Mouse (Mus musculus) heart, postnatal 4 days (tissue): ENCODE data around the gene Fastkd3. TPM values are rescaled to one million over a fixed set of nuclear protein-coding genes. Genes with fewer than 3 reads are reported as not detected.

Source experiments
- DNase-seq: peaks from one replicate; pipeline ENCODE4 v3.0.0; 2021
- total RNA-seq, 2 experiments: library from RNA; stranded (reverse); gene quantifications; 2 replicates each; pipeline ENCODE4 v1.2.3; 2021

Fastkd3 gene
- 10 to 100 TPM; 10.2 to 12.3 TPM for total RNA-seq

DNA sequence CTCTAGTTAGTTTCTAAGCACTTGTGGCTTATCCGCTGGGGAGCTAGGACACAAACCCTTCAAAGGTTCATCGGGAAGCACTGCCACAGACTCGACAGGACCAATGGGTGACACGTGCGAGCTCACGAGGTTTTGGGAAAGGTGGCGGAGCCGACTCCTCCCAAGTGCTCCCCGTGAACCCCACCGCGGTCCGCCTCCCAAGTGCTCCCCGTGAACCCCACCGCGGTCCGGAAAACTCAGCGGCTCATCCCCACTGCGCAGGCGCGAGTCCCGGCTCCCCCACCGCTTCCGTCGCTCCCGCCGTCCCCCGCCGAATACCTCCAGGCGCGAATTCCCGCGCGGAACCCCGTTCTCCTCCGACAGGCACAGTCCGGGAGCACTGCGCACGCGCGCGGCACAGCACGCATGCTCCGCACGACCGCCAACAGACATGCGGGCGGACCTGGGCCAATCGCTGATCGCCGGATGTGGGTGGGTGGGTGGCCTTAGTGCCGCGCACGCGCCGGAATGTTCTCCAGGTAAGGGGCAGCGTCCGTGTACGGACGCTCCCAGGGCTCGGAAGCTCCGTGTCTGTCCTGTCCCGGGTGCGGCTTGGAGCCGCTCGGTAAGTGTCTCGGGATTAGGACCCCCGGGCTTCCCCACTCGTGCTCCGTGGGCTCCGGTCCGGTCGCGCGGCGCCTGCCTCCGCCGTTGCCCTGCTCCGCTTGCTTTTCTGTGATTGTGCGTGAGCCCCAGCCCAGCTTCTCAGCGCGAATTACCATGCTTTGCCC, at the start of gene Fastkd3, which contains the start of gene Mtrr:
Fastkd3 (plus strand) TSS at position 488 of the 770 bp plus-strand sequence.
Mtrr (minus strand) TSS at position 403 of the 770 bp plus-strand sequence.
- DNase-seq = peak; percentile 99

DNA sequence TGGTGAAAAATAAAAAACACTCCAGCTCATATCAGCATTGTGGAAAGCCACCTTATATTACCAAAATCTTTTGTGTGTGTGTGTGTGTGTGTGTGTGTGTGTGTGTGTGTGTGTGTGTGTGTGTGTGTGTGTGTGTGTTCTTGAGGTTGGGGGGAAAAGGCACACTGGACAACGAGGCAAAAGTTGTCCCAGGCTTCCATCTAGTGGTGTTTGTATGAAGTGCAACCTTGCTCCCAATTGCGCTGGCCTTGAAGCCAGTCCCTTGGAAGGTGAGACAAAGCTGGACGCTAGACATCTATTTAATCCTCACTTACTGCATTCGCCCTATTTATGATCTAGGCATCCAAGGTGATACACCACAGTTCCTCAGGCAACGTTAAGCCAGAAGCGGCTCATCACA, 28.6 kb upstream of the Fastkd3 start:
- peak; percentile 17 for DNase-seq

DNA sequence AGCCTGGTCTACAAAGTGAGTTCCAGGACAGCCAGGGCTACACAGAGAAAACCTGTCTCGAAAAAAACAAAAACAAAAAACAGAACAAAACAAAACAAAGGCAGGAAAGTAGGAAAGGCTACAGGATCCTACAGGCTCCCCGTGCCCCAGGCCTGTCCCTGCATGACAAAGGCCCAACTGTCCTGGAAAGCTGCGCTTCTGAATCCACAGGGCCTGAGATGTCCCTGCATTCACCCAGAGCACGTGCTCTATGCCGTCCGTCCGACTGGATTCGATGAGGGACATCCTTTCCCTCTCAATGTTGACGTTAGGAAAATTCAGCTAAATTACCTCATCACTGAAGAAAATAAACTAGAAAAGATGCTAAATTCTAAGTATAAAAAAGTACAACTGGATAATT, 13.9 kb upstream of the Fastkd3 start:
- no peak for DNase-seq

DNA sequence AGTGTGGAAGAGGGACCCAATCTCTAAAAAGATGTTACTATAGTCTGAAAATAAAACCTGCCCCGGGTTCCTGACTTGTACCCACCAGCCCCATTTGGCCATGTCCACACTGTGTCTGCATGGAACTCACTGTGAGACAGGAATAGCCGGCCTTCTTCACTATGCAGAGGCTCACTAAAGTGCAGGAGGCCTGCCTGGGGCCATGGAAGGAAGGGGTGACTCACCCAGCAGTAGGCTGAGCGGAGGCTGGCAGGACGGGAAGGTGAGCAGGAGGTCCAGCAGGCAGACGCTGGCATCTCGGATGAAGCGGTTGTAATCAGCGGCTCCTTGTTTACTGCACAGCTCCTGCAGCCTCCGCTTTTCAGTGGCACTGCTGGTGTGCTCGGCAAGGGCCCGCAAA, 13.5 kb upstream of the Fastkd3 start:
- no peak for DNase-seq

DNA sequence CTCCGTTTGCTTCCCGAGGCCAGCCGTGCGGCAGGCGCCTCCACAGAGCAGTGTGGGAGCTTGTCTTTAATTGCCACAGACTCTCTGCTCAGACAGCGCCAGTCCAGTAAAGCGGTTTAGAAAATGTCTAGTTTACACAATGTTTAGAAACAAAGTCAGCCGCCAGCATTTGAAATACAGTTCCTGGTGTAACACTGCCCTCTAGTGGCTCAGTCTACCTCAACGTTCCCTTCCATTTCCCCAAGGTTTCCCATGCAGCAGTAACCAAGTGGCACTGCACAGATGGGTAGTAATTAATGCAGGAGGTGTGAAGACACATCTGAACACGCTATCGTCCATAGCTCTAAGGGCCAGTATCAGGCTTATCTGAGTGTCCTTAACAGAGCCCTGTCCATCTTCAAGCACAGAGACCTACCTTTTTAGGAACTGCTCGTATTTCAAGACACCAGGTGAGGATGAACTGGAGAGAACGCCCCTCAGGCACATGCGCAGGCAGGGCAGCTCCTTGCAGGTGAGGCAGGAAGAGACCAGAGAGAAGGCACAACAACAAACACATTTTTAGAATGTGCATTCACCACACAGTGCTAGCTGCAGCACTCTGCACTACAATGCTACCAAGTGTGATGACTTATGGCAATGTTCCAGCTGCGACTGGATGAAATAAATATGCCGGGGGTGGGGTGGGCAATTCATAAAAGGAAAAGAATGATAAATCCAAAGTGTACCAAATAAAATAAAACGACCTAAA, 12.3 kb upstream of the Fastkd3 start:
- peak; percentile 61 for DNase-seq

DNA sequence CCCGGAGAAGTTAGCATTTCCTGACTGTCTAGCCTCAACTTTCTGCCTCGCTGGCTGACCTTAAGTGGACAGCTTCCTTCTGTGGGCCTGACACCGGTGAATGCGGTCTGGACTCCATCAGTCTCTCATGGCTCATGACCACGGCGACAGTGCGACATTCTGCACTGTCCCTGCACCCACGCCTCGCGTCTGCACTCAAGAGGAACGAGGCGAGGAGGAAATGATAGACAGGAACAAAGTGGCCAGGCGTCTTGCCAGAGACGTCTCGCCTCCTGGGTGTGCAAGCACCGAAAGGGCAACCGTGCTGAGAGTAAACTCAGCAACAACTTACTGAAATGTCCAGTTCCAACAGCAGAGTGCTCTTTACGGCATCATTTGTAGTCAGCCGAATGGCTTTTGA, 9.8 kb upstream of the Fastkd3 start:
- DNase-seq = peak; percentile 64

DNA sequence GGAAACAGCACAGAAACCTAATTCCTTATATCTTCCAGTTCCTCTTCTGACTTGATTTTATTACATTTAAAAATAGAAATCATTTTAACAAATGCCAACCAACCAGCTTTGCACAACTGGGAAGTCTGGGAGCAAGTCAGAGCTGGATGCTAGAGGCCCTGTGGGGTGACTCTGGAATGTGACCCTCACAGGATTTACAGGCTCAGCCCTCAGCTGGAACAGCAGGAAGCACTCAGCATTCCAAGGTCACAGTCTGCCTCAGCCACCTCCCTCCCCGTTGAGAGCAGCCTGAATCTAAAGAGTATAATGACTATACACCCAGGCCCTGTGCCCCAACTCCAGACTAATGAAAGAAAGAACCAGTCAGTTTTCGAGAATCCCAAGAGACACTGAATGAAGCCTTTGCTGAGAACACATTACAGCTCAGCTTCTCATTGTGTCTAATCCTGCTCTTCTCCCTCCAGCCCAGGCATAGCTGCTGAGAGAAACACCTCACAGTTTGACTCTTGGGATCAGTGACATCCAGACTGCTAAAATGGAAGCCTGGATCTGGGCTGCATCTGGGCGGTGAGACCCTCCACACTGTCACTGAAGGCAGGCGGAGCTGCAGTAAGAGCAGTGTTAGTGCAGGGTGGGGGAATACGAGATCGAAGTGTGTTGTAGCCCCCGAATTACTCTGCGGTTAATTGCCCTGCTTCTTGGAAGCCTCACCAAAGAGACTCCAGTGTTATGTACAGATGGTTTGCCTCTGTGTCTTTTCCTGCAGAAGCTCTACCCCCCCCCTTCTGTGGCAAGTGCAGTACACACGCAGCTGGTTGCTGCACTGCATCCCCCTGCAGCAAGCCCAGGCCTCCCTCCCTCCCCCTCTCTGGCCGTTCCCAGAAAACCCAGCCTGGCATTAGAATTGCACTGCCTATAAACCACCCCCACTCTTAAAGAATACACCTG, 8.8 kb upstream of the Fastkd3 start:
- peak; percentile 25 for DNase-seq

DNA sequence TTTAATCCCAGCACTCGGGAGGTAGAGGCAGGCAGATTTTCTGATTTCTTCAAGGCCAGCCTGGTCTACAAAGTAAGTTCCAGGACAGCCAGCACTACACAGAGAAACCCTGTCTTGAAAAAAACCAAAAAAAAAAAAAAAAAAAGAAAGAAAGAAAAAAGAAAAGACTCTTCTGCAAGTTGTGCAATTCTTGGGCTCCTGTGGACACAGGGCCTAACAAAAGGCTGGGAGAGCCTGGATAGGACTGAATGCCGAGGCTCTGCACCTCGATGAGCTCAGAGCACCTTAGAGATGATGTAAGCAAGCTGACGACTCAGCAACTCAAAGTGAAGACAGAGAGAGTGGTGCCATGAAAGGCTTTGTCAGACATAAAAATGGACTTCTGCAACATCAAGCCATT, 7.6 kb upstream of the Fastkd3 start:
- DNase-seq = no peak

DNA sequence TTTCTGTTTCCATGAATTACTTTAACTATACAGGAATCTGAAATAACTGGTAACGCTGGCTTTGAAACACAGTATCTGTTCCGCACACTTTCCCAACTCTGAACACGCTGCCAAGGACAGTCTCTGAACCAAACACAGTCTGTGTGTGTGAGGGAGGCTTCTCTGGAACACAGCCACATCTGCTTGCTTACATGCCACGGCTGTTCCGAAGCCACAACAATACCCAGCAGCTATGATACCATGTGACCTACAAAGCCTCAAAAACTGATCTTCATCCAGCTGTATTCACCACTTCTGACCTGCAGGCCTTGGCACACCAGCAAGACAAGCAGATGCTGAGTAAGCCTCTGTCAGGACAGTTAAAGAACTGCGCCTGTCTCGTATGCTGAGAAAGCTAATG, 4.1 kb upstream of the Fastkd3 start:
- peak; percentile 26 for DNase-seq

DNA sequence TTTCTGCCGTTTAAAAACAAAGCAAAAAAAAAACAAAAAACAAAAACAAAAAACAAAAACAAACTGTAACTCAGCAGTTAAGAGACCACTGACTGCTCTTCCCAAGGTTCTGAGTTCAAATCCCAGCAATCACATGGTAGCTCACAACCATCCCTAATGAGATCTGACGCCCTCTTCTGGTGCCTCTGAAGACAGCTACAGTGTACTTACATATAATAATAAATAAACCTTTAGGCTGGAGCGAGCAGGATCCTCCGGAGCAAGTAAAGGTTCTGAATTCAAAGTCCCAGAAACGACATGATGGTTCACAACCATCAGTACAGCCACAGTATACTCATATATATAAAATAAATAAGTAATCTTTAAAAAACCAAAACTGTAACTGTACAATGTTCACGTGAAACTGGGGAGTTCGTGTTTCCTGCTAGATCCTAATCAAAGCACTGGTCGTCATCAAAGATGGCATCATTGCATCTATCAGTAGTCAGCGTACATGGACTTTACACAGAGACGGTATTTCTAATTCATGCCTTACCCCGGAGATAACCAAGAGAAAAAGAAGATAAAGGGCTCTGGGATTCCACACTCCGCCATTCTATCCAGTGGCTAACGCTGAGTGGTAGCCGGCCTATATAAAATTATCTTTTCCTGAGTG, 821 bp upstream of the Fastkd3 start:
- DNase-seq = no peak

DNA sequence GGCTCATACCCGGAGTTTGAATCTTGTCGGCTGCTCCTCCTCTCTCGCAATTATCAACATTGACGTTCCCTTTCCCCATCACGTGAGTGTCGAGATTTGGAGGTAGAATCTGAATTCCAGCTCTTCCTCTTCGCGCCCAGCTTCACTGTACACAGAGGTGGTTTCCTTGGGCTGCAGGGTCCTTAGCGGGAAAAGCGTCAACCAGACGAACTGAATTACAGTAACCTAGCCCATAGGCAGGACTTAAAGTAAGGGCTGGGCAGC, 415 bp downstream of the Fastkd3 start:
- DNase-seq = no peak

DNA sequence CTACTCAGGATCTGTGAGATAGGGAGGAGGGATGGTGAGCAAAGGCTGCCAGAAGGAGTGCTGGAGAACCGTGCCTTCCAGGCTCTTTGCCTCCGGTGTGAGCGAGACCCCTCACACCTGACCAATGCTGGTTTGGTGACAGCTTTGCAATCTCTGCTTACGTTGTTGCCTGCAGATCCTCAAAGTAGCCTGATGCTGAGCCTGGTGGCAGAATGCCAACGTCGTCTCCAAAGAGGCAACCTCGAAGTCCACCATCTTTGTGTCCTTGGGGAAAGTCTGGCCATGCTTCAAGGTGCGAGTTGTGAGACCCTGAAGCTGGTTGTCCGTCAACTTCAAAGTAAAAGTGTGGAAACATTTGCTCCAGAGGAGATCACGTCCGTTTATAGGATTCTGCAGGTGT, 1.9 kb downstream of the Fastkd3 start:
- no peak for DNase-seq

DNA sequence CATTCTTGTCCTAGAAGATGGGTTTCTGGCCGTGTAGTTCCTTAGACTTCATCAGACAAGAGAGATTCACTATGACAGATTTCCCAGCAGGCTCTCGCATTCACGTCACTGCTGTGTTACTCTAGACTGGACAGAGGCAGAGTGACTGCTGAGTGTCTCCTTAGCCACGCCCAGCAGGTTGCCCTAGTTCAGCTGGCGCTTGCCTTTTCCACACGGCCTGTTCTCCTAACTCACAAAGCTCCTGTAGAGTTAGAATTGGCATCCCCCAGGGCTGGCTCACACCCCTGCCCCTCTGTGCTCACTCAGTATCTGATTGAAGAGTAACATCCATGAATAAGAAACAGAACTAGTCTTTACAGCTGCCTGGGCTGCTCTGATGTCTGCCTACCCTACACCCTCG, 3.4 kb downstream of the Fastkd3 start:
- no peak for DNase-seq

DNA sequence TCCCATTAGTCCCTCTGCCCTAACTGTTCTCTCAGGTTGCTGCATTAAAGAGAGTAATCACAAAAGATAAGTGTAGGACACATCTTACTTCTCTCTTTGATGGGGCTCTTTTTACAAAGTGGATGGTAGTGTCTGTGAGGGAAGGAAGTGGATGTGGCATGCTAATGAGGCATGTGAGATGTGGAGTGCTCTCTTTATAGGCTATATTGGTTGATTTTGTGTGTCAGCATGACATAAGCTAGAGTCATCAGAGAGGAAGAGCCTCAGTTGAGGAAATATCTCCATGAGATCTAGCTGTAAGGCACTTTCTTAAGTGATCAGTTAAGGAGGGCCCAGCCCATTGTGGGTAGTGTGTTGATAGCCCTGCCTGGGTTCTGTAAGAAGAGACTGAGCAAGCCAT, 6.3 kb downstream of the Fastkd3 start:
- no peak for DNase-seq

DNA sequence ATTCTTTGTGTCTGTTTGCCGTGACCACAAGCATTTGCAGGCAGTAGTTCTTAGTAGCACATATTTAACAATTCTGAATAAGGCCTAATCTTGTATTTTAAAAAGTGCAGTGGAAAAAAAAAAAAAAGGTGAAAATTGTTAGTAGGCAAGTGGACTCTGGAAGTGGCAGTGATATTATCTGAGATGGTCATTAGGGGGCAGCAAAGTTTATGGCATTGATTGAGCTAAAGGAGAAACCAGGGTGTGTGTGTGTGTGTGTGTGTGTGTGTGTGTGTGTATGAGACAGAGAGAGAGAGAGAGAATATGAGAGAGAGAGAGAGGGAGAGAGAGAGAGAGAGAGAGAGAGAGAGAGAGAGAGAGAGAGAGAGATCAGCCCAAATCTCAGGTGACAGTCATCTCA, 11.8 kb downstream of the Fastkd3 start:
- no peak for DNase-seq

DNA sequence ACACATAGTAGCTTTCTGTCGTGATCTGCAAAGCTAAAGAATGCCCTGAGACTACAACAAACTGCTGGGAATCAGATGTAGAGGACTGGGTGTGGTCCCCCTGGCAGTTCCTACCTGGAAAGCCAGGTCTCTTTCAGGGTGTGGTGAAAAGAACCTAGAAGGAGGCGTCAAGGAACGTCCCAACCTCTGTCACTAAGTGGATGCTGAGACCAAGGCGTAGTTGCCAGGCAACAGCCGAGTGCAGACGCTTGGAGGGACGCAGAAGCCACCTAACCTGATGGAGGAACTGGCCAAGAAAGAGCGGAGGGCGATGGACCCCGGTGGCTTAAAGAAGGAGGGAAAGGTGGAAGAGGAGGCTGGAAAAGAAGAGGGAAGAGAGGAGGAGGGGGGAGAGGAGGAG, 15.2 kb downstream of the Fastkd3 start, which contains the start of gene 1700001L19Rik:
1700001L19Rik (plus strand) TSS at position 223 of the 400 bp plus-strand sequence.
- DNase-seq = no peak

DNA sequence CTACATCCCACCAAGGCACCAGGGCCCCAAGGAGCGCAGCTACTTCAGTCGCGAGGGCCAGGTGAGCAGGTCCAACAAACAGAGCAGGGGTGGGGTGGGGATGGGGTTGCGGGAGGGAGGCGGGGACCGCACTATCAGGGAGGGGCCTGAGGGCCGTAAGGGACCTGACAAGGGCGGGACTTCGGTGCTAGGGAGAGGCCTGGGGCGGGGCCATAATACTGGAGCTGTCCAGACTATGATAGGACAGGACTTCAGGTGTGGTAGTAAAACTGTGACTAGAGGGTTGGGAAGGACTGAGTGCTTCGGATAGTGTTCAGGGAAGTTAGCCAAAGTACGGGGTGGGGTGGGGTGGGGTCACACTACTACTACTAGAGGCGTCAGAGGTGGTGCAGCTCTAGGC, 15.6 kb downstream of the Fastkd3 start:
- DNase-seq = no peak

DNA sequence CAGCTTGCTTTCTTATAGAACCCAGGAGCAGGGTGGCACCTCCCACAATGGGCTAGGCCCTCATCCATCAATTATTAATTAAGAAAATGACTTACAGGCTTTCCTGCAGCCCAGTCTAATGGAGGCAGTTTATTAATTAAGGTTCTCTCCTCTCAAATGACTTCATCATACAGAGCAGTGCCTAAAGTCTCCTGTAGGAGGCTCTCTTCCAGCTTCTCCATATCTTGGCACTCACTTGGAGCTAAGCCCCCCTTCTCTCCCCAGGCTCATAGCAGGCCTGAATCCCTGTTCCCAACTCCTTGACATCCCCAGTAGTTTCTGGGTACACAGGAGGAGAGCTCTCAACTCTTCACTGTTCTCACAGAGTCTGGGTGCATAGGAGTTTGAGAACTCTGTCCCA, 16.9 kb downstream of the Fastkd3 start:
- no peak for DNase-seq

DNA sequence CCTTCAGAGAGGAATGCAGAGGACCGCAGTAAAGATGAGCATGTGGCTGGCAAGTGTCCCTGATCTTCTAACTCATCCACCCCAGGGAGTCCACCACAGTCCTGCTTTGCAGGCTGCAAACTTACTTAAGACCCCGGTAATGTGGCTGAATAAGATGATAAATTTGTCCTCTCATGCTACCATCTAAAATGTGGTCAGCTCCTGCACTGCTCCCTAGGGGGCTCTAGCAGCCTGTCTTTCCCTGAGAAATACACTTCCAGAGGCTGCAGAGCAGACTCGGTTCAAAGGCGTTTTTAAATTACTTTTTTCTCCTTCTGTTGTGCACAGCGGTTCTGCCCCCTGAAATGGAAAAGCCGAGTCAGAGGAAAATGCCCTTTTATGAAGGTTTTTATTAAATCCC, 19.1 kb downstream of the Fastkd3 start:
- DNase-seq = peak; percentile 31

DNA sequence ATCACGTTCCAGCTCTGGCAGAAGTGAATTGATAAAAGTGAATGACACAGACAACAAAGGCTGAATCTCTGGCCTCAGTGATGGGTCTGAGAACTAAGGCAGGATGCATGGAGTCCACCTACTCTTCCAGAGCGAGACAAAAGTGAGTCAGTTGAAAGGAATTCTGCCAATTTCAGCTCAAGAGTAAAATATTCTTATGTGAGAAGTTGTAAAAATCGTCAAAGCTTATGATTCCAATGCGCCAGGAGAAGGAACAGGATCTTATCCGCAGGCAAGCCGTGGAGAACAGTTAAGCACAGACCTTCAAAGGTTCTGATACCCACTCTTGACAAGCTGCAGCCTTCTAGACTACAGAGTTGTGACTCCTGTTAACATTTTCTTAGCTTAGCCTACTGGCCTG, 21.1 kb downstream of the Fastkd3 start:
- DNase-seq = no peak

DNA sequence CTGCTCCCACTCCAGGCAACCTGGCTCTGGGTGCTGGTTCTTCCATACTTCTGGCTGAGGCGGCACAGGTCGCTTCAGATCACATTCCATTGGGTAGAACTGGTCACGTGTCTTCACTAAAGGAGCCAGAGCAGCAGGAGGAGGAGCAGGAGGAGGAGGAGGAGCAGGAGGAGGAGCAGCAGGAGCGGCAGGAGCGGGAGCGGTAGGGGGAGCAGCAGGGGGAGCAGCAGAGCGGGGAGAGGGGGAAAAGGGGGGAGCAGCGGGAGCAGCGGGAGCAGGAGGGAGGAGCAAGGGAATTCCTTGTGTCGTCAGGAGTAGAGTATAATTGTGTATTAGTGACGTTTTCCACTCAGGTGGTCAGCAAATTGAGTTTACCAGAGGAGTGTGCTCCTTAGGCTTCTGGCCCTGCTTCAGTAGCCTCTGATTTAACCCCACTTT, 23.7 kb downstream of the Fastkd3 start:
- DNase-seq = peak; percentile 13

DNA sequence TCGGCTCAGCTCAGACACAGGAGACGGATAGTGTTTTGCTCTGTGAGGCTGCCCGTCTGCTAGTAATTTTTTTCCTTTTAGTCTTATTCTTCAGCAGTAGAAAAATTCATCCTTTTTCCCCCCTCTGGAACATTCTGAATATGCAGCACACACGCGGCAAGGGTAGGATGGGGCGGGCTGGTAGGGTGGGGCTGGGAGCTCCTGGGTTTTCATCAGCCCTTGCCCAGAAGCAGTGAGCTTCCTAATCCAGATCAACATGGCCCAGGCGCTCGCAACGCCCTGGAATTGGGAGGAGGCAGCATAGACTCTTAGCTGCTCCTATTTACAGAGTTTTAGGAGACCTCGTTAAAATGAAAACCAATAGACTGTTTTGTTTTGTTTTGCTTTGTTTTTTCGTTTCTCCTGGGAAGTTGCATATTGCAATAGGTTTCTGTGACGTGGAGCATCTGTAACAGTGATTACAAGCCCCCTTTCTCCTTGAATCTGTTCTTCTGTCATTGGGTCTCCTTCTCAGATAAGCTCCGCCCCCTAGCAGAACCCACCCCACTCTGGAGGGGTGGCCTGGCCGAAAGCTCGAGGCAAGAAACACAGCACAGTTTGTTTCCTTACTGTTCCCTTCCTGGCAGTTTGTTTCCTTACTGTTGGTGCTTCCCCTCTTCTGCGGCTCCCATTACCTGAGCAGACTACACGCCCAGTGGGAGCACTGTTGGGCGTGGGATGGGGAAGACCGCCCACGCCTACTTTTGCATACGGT, 25.8 kb downstream of the Fastkd3 start:
- no peak for DNase-seq
